Comparison of ENCODE assay signal across 8 mouse cellular contexts in the genomic region with DNA sequence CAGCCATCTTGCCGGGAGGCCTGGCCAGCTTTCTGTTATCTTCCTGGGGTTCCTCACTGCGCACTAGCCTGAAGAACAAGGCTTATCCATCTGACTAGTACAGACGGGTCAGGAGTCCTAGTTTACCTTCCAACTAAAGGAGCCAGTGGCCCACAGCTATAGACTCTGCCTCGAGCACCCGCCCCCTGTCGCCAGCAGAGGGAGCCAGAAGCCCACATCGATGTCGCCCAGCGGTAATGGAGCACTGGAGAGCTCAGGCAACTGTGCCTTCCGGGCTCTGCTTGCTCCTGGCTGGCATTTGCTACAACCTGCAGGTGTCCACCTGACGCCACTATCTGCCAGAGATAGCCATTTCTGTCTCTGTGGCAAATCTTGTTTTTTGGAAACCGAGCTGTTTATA. TPM values are rescaled to one million over a fixed set of nuclear protein-coding genes. Genes with fewer than 3 reads are reported as not detected.
DNase-seq lines count a peak whose midpoint lies in the region; ATAC-seq and TF ChIP-seq lines count a peak whose summit lies in the region.

No protein-coding gene starts in this region.

- 14% methylated on average over 12 of the region's 12 CpGs for WGBS in hindbrain, embryonic 14.5 days

- H3K27me3 ChIP-seq in hindbrain, embryonic 14.5 days (ENCODE audit: control insufficient read depth, insufficient read depth, low read length): no peaks in the 10 kb centered on the region

- H3K9me3 ChIP-seq in hindbrain, embryonic 14.5 days (ENCODE audit: control insufficient read depth, low read length): no peaks in the 10 kb centered on the region

- H3K4me2 ChIP-seq in hindbrain, embryonic 14.5 days (replicated peaks): no peak overlapping the region

- no peak overlapping the region for H3K4me3 ChIP-seq in hindbrain, embryonic 14.5 days (replicated peaks; ENCODE audit: low read length)
- H3K4me3 ChIP-seq in left cerebral cortex, adult 2 months: no peak overlapping the region

- no peak overlapping the region for H3K9ac ChIP-seq in hindbrain, embryonic 14.5 days

- intact Hi-C loops in left cerebral cortex, adult 2 months (cut with DNase I): loop anchor here (1.0 to 5.0 kb wide), 2 partner anchors 68 to 150 kb away; no protein-coding TSS in a partner anchor

- peak; percentile 71; the same call in 1 of the 2 replicates for ATAC-seq in hindbrain, embryonic 14.5 days (ENCODE audit: low FRiP score)
- ATAC-seq in megakaryocyte, adult 5-6 weeks (ENCODE audit: poor library complexity, severe bottlenecking): peak; percentile 88

- H3K27ac ChIP-seq in hindbrain, embryonic 14.5 days: no peak overlapping the region
- no peak overlapping the region for H3K27ac ChIP-seq in left cerebral cortex, adult 2 months

- peak; percentile 68 for DNase-seq in Muller cell, postnatal 12 days (ENCODE audit: inconsistent ontology term)
- peak; percentile 97 for DNase-seq in cerebellum, adult 9-10 months
- DNase-seq in frontal cortex, postnatal 10 days (ENCODE audit: low spot score in 2 of 2): peak; percentile 49 to 77
- DNase-seq in hindbrain, embryonic 14.5 days (ENCODE audit: low spot score): peak; percentile 88
- peak; percentile 76 to 83 for DNase-seq in left cerebral cortex, adult 2 months (ENCODE audit: extremely low spot score in 1 of 2, low spot score in 2 of 2)
- DNase-seq in right cerebral cortex, adult 2 months (ENCODE audit: low spot score in 2 of 2): peak; percentile 86 to 90
- peak; percentile 62 for DNase-seq in urinary bladder, adult 2 months (ENCODE audit: low spot score)

- peak; percentile 97 for TF ChIP-seq CTCF in left cerebral cortex, adult 2 months (IDR thresholded peaks at IDR 0.05)

- H3K36me3 ChIP-seq in hindbrain, embryonic 14.5 days (replicated peaks; ENCODE audit: control insufficient read depth, insufficient read depth): peaks cover 59% of the 10 kb centered on the region

- 0 out of 2 replicates have a peak, but pooled peaks cover 5% of the 10 kb centered on the region for H3K4me1 ChIP-seq in hindbrain, embryonic 14.5 days (replicated peaks; ENCODE audit: control insufficient read depth, insufficient read depth, low read length)

RNA-seq across cellular contexts. Expression of a gene that starts 14.7 kb away (rescaled TPM):
- 18.2 and 20.0 TPM in 2 replicates for polyA plus RNA-seq in hindbrain, embryonic 14.5 days (2014; fragmentation: Nextera tagmentation; extraction: Ambion mirVana)
- 10 to 100 TPM; 23.1 to 25.6 TPM for total RNA-seq in left cerebral cortex, adult 2 months (2021)
- total RNA-seq in megakaryocyte, adult 5-6 weeks (2015): 16.1 and 17.7 TPM in 2 replicates
- total RNA-seq in megakaryocyte, adult 5-6 weeks (2017): 23.9 and 36.1 TPM in 2 replicates
- polyA plus RNA-seq in urinary bladder, adult 2 months (2012; rRNA removed): 27.5 and 32.2 TPM in 2 replicates

RNA-seq across cellular contexts. Expression of a gene that starts 15.0 kb away (rescaled TPM):
- 10.7 and 11.7 TPM in 2 replicates for polyA plus RNA-seq in hindbrain, embryonic 14.5 days (2014; fragmentation: Nextera tagmentation; extraction: Ambion mirVana)
- total RNA-seq in left cerebral cortex, adult 2 months (2021): 10 to 100 TPM; 16.2 to 16.8 TPM
- total RNA-seq in megakaryocyte, adult 5-6 weeks (2015): 23.9 and 25.7 TPM in 2 replicates
- 6.1 and 8.7 TPM in 2 replicates for total RNA-seq in megakaryocyte, adult 5-6 weeks (2017)
- polyA plus RNA-seq in urinary bladder, adult 2 months (2012; rRNA removed): 7.0 and 9.4 TPM in 2 replicates

RNA-seq across cellular contexts. Expression of a gene that starts 39.2 kb away (rescaled TPM):
- 60.5 and 65.9 TPM in 2 replicates for polyA plus RNA-seq in hindbrain, embryonic 14.5 days (2014; fragmentation: Nextera tagmentation; extraction: Ambion mirVana)
- 10 to 100 TPM; 68.8 to 75.2 TPM for total RNA-seq in left cerebral cortex, adult 2 months (2021)
- 77.6 and 92.0 TPM in 2 replicates for total RNA-seq in megakaryocyte, adult 5-6 weeks (2015)
- total RNA-seq in megakaryocyte, adult 5-6 weeks (2017): 87.5 and 88.7 TPM in 2 replicates
- 67.7 and 76.3 TPM in 2 replicates for polyA plus RNA-seq in urinary bladder, adult 2 months (2012; rRNA removed)
